Mouse (Mus musculus): ENCODE data around the gene Mgat4b.

The Mgat4b gene

DNA sequence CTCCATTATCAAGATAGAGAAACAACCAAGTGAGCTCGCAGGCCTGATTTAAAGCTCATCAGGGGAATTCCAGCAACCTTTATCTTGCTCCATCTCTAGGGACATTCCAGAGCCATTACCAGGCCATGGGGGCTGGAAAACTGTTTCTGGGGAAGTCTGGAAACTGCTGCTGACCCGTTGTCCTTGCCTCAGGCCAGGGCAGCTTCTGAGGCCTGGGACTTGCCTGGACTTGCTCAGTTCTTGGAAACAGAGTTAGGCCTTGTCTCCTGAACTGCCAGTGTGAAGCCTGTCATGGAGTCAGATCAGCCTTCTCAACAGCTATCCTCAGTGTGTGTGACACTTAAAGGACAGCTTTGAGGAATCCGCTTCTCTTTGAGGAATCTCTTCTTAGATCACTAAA is 41.5 kb downstream of the Mgat4b start:
- peak; percentile 36 for DNase-seq (ENCODE audit: low read depth, low spot score)

DNA sequence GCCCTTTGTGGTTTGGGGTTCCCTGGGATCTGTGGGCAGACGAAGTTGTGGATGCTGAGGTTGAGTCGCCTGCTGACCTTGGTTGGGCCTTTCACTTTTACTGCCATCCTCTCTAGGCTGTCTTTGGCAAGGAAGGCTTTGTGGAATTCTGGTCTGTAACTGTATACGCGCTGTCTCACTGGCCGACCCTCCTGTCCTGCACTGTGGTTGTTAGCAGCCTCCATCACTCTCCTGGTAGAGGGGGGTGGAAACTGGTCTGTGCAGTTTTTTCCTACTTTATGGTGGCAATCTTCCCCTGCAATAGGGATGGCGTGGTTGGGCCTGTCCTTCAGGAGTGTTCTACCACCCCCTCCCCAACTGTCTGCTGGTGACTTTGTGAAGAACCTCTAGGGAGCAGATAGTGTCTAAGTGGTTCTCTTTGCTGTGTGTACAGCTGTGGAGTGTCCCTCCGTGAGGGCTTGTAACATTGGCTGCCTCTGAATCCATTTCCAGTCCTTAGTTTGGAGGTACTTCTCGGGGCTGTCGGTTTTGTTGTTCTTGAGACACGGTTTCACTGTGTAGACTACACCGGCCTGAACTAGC is 42.1 kb downstream of the Mgat4b start:
- DNase-seq (ENCODE audit: low read depth, low spot score) = no peak

DNA sequence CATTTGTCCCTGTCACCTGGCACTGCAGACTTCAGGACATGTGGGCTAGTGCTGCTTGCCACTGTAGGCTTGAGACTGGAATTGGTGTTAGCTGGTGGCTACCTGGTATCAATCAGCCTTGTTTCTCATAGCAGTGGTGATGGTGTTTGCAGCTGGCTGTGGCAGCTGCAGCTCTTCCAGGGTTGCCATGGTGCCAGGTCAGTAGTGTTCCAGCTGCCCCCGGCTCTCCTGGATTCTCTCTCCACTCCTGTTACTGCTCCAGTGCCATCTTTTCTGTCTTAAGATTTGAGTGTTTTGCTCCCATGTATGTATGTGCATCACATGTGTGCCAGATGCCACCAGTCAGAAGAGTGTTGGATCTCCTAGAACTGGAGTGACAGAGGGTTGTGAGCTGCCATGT is 42.7 kb downstream of the Mgat4b start:
- no peak for DNase-seq (ENCODE audit: low read depth, low spot score)

DNA sequence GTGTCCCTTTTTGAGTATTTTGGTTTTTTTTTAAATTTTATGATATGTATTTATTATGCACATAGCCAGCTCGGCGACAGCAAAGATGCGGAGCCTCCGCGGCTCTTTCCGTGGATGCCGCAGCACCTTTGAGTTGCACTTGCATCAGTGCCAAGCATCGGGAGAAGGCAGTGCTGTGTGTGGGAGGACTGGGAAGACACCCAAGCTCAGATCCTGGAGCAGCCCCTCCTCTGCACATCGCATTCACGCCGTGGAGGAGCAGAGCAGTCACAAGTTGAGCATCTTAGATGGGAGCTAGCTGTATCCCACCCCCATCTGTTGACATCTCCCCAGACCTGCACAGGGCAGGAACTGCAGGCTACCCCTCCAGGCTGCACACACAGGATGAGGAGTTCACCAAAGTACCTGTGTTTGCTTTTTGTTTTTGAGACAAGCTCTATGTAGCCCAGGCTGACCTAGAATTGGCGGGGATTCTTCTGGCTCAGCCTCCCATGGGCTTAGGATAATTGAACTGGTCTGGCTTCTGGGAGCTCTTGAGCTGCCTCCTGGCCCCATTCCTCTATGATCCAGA is 43.4 kb downstream of the Mgat4b start:
- DNase-seq (ENCODE audit: low read depth, low spot score) = no peak

DNA sequence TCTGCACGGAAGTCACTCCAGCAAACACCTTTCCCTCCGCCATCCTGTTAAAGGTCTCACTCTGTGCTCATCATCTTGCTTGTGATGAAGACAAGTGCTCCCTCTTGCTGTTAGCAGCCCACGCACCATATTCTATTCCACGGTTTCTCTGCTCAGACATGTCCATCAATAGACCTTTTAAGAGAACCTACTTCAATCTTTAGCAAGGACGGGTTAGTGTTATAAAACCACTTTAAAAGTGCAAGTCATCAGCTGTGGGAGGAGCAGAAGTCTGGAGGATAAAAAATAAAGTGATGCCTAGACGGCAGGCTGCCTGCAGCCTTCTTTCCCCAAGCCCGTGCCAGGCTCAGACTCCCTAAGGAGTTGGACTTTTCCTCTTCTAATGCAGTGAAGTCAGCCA is 45.9 kb downstream of the Mgat4b start:
- DNase-seq (ENCODE audit: low read depth, low spot score) = no peak

DNA sequence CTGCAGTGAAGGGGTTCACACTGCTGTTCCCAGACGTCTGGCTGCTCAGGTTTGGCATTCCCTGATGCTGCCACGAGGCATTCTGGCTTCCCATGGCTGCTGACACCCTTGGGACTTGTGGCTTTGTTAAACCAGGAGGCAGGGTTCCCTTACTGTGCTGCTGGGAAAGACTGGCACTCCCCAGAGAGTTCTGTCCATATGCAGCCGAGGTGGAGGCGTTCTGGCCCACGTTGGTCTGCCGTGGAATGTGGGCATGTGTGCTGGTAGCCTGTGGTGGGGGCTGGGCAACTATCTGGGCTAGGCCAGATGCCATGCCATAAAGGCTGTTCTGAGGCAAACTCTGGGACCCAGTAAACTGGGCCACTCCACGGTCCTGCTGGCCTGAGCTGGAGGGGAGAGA is 47.6 kb downstream of the Mgat4b start:
- no peak for DNase-seq (ENCODE audit: low read depth, low spot score)

DNA sequence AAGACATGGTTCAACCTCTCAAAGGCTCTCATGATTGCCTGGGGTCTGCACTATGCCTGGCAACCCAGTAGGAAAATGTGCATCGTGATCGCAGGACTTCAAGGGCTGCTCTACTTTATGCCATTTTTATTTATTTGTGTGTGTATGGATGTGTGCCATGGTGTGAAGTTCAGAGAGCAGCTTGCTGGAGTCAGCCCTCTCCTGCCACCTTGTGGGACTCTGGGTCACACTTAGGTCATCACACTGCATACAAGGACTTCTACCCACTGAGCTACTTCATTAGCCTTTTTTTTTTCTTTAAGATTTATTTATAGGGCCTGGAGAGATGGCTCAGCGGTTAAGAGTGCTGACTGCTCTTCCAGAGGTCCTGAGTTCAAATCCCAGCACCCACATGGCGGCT is 51.3 kb downstream of the Mgat4b start:
- DNase-seq (ENCODE audit: low read depth, low spot score) = no peak

DNA sequence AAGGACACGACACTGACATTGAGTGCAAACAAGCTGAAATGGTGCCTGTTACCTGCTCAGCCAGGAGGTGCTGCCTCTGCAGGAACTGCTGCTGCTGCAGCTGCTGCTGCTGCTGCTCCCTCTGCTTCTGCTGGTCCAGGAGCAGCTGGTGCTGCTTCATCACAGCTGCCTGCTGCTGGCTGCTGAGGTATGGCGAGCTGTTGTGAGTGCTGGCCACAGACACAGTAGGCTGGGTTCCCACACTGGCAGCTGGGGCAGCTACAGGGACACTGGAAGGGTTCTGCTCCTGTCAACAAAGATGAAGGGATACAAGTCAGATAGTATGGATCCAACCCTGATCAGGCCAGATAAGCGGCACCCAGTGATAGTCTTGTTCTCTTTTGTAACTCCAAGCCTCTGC is 52.5 kb downstream of the Mgat4b start:
- DNase-seq (ENCODE audit: low read depth, low spot score) = no peak

DNA sequence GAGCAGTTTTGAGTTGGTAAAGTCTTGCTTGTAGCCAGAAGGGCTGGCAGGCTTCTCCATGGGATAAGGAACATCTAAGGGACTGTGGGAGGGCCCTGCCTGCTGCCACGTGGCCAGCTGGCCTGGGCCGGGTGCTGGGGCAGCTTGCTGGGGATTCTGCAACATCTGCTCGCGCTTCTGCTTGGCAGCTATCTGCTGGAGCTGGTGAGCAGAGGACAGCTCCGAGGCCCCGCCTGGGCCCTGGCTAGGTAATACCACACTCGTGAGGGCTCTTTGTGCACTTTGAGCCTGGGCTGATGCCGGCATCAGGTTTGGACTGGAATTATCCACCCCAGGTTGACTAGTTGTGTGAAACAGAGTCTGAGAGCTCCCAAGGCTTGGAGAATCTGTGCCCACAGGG is 55.2 kb downstream of the Mgat4b start:
- DNase-seq (ENCODE audit: low read depth, low spot score) = no peak

DNA sequence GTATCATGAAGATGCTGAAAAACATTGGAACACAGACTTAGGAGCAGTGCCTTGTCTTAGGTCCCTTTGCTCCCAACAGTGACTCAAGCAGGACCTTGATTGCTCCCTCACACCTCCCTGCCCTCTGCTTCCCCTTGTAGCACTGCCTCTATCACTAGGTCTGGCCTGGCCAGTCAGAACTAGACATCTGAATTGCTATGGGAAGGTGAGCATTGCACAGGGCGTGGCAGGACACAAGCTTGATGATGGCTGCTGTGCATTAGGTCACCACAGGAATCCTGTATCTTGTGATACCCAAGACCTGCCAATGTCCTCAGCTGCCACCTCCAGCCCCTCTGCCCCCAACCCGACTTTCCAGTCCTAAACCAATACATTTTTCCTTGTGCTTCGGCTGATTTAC is 56.3 kb downstream of the Mgat4b start:
- DNase-seq (ENCODE audit: low read depth, low spot score) = no peak

DNA sequence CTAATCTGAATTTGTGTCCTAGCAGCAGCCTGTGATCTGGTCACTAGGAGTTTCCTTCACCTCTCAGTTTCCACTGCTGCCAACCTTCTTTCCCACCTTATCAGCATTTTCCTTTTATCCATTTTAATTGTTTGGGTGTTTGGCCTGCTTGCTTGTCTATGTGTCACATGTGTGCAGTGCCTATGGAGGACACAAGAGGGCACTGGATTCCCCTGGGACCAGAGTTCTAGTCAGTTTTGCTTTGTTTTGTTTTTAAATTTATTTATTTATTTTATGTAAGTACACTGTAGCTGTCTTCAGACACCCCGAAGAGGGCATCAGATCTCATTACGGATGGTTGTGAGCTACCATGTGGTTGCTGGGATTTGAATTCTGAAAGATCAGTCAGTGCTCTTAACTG is 58.5 kb downstream of the Mgat4b start:
- DNase-seq (ENCODE audit: low read depth, low spot score) = no peak

DNA sequence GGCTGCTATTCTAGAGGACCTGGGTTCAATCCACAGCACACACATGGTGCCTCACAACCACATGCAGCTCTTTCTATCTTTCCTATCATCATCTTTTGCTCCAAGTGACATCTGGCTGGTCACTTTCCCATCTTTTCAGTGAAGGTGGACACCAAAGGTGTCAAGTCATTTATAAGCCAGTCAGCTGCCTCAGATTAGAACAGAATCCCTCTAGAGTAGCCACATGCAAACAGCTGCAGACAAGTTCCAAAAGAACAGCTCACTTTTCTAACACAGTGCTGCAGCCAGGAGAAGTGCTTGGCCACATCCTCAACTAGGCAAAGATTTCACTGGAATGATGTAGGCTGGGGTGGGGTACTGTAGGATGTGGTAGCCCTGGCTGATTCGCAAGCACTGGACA is 59.2 kb downstream of the Mgat4b start:
- no peak for DNase-seq (ENCODE audit: low read depth, low spot score)

DNA sequence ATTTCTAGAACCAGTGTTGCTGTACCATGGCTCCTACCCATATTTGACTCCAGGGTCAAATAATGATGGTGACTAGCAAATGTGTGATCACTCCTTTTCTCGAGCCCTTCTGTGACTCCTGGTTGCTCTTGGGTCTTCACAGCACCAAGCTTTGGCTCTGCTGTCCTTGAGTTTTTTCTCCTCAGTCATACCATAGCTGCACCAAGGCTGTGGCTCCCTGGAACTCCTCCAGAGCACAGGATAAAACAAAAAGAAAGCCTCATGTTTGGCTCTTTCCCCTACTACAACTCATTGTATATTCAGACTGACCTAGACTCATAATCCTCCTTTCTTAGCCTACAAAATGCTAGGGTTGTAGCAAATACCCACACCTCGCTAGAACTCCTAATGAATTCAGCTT is 62.1 kb downstream of the Mgat4b start:
- no peak for DNase-seq (ENCODE audit: low read depth, low spot score)

DNA sequence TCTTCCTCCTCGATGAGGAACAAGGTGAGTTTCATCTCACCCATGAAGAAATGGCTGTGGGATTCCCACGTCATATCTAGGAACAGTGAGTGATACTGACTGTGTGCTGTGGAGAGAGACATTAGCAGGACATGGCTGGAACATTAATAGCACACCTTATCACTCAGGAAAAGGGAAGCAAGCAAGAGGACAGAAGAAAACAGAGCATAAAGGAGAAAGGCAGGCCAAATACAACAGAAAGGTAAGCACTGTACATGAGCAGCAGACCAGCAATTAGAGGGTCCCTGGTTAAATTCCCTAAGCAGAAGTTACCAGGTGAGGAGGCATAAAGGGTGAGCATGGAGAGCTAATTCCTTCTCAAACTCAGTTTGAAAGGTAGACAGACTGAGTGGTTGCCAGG is 64.4 kb downstream of the Mgat4b start:
- no peak for DNase-seq (ENCODE audit: low read depth, low spot score)

DNA sequence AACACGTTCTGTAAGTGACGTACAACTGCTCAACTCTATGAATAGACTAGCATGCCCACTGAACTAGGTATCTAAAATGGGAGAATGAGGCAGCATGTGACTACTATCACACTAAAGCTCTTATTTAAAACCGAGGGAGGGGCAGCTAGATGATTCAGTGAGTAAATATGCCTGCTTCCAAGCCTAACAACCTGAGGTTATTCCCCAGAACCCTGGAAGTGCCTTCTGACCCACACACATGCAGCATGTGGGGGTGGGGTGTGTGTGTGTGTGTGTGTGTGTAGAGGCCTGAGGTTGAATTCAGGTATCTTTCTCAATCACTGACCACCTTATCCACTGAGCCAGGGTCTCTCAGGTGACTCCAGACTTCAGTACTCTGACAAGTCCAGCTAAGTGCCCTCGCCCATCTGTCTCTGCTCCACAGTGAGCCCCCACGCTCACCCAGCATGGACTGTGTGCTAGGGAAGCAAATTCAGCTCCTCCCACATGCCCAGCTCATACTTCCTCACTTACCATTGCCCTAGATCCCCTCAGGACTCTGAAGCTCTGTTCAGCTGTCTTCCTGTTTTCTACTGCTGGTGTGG is 65.0 kb downstream of the Mgat4b start:
- no peak for DNase-seq (ENCODE audit: low read depth, low spot score)

DNA sequence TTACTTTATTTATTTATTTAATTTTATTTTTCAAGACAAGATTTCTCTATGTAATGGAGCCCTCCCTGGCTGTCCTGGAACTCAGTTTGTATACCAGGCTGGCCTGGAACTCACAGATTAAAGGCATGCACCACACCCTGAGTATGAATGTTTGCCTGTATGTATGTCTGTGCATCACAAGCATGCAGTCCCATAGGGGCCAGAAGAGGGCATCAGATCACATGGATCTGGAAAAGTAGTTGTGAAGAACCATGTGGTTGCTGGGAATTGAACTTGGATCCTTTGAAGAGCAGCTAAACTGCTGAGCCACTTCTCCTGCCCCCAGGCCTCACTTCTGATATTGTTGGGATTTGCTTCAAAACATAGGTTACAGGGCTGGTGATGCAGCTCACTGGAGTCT is 66.3 kb downstream of the Mgat4b start:
- no peak for DNase-seq (ENCODE audit: low read depth, low spot score)

DNA sequence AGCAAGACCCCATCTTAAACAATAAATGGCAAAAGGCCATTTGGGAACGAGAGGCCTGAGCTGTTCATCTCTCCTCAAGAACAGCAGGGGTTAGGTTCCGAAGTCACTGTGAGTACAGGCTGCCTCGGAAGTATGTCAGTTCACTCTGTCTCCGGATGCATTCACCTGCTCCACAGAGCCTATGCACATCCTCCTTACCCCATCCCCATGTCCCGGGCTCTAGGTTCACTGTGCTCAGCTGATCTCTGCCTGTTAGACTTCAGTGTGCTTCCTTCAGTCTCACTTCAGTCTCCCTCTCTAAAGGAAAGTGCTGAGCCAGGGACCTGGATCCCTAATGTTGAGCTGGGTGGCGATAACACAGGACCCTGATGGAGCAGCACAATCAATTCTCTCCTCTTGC is 67.0 kb downstream of the Mgat4b start:
- no peak for DNase-seq (ENCODE audit: low read depth, low spot score)

DNA sequence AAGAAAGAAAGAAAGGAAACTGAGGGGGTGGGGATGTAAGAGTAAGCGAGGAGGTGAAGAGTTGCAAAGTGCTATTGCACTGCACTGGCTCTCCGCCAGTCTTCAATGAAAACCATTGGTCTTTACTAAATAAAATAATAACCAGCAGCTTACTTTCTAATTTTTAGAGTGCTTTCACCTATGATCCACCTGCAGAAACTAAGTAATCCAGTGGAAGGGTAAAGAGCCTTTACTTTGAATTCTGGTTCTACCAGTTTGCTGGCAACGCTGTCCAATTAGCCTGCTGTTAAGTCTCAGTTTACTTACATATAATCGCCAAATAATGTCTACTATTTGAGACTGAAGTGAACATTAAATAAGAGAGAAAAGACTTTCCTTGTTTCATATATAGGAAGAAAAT is 68.3 kb downstream of the Mgat4b start:
- DNase-seq (ENCODE audit: low read depth, low spot score) = no peak

DNA sequence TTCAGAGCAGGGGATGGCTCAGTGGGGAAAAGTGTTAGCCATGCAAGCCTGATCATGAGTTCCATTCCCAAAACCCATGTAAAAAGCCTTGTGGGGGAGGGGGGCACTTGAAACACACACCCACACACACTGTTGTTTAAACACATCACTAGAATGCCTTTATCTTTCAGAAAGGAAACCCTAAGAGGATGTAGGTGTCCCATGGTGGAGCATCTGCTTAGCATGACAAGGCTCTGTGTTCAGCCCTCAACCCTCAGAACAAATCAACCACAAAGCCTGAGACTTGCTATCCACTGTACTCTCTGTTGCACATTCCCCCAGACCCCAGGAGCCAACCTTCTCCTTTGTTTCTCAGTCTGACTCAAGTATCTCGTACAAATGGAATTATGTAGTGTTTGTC is 69.4 kb downstream of the Mgat4b start:
- no peak for DNase-seq (ENCODE audit: low read depth, low spot score)
